Mouse (Mus musculus): Measurements from ENCODE around the gene Rack1.
A peak's percentile ranks its signal among the peaks of the same experiment; 100 is the strongest.
"Not testable (repeated sequence)": the region's sequence is repeated elsewhere in the genome, so short reads cannot be mapped to it uniquely, and the experiment has no call there.

Rack1 gene

DNA sequence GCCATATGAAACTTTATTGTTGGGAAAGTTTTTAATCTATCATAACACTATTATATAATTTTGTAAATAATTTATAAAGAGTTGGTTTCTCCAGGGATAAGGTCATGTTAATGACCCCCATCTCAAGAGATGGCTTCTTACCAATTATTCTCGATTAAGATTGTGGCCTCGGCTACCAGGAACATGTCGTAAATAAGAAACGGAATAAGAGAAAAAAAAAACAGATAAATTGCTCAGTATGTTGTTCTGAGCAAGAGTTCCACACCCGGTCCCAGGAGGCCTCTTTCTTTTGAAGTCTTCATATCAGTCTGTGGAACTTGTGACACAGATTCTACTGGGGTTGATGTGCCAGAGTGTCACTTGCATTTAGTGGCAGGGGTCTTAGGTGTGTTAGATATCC lies 41.1 kb downstream of the Rack1 start:
- no peak for DNase-seq (ENCODE audit: low spot score)

DNA sequence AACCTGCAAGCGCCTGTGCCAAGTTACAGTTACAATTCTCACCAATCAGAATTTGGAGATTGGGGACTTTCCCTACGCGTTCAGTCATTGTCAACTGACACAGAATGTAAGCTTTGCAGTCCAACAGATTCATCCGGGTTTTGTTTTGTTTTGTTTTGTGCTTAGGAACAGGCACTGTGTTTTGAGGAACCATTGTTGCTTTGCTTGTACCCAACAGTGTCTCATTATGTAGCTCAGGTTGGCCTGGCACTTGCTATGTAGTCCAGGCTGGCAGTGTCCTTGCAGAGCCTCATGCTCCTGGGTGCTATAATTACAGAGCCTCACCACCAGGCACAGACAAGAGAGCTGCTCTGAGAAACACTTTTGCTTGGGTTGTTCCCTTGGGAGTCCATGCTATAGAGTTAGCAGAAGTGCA lies 42.3 kb downstream of the Rack1 start:
- no peak for DNase-seq (ENCODE audit: low spot score)

DNA sequence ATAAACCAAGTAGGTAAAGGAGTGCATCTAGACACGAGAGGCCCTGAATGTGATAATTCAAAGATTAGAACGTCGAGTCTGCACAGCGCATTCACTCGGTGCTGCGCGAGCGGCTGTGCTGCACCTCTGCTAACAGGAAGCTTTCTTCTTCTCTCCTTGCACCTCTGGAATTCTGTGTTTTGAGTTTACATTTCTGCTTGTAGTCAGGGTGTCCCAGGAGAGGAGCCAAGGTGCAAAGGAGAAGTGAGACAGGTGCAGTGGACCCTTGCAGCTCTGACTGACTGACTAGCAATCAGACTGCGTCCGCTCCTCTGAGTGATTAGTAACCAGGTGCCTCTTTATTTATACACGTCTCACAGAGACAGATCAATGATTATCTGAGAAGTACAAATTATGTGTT lies 43.1 kb downstream of the Rack1 start:
- no peak for DNase-seq (ENCODE audit: low spot score)

DNA sequence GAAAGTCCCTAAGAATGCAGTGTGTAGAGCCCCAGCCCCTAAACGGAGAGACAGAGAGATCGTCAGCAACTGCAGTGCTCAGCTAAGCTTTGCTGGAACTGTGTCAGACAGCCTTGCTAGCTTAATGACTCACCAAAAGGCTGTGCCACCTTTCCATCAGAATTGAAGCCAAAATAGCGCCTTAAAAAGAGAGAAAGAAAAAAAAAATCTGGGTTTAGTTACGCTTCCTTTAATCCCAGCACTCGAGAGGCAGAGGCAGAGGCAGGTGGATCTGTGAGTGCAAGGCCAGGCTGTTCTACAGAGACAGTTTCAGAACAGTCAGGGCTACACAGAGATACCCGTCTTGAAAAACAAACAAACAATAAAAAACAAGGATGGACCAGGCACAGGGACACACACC lies 44.2 kb downstream of the Rack1 start:
- DNase-seq (ENCODE audit: low spot score), result no peak

DNA sequence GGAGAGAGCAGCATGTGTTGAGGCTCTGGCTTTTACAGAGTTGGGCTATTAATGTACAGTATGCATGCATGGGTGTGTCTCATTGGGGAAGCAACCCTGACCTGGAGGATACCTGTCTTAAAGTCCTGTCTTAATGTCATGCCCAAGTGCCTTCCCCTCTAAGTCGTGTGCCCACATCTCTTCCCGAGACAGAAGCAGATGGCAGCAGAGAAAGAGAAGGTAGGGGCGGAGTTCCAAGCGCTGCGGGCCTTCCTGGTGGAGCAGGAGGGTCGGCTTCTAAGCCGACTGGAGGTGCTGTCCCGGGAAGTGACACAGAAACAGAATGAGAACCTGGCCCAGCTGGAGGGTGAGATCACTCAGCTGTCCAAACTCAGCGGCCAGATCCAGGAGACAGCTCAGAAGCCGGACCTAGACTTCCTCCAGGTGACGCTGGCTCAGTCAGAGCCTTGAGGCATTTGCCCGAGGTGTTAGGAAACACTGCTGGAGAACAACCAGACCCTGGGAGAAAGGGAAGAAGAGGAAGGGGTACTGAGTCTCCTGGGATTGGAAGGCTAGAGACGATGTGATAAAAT lies 45.2 kb downstream of the Rack1 start:
- DNase-seq (ENCODE audit: low spot score), result no peak

DNA sequence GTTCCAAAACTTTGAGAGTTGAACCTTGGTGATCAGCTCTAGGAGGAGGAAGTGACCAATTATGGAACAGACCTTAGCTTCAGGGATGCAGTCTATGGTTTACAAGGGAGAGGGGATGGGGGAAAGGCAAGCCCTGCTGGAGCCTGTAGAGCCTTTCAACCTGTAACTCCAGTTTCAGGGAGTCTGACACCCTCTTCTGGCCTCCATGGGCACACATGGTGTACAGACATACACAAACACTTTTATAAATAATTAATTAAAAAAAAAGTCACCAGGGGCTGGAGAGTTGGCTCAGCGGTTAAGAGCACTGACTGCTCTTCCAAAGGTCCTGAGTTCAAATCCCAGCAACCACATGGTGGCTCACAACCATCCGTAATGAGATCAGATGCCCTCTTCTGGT lies 46.2 kb downstream of the Rack1 start:
- DNase-seq (ENCODE audit: low spot score), result not testable (repeated sequence)

DNA sequence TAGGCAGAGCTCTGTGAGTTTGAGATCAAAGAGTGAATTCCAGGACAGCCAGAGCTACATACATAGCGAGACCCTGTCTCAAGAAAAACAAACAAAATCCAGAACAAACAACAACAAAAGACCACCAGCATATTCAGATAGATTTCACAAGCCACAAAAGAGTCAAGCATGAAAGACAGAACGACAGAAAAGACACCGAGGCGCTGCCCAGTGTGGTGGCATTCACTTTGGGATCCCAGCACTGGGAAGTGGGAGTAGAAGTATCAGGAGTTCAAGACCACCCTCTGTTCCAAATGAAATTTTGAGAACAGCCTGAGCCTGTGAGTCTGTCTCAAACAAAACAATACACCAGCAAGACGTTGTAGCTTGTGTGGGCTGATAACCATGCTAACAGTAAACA lies 46.7 kb downstream of the Rack1 start:
- no peak for DNase-seq (ENCODE audit: low spot score)

DNA sequence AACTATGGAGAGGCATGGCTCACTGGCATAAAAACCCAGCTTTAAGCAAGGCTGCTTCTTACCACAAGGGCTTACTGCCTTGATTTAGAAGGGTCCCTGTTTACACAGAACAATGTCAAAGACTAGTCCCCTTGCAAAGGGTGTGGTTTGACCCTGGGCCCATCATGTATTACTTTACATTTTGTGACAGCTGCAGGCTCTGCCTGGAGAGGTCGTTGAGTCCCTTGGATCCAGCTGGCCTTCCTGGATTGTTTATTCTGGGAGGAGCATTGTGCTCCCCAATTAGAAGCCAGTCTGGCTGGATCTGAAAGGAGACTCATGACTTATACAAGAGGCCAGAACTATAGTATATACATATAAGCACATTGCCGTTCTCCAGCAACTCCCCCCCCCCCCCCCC lies 50.1 kb downstream of the Rack1 start:
- DNase-seq (ENCODE audit: low spot score), result no peak

DNA sequence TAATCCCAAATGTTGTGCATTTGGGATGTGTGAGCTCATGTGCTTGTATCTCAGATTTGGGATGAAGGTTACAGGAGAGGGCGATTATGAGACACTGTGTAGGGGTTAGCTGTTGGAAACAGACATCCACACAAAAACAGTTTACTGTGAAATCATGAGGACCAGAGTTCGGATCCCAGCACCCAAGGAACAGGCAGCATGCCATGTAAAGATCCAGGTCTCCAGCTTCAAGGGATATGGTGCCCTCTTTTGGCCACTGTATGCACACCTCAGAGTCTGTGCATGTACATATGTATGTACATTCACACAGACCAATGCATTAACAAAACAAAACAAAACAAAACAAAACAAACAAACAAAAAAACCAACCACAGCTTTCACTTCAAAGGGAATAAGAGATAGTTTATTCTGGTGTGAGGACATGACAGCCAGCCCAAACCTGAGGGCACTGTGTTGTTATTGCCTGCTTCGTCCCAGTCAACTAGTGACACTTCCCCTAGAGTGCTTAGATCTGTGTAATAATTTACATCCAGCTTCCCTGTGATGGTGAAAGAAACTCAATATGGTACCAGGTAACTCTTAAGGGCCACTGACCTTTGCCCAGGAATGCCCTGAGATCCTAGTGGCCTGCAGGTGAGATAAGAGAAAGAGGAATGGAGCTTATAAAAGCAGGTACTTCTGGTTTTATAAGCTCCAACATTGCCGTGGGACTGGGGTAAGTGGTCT lies 51.3 kb downstream of the Rack1 start:
- DNase-seq (ENCODE audit: low spot score), result no peak

DNA sequence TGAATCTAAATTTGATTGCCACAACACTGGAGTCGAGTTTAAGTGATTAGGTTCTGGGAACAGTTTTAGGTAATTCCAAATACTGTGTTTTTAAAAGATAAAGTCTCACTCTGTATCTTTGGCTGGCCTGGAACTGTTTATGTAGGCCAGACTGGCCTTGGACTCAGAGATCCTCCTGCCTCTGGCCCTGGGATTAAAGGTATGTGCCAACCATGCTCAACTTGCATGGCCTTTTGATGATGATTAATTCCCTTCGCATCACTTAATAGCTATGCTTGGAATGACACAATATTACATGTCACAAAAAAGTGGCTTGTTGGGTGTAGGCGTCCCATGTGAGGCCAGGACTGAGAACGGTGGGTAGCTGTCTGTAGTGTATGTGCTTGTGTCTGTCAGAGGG lies 52.1 kb downstream of the Rack1 start:
- no peak for DNase-seq (ENCODE audit: low spot score)

DNA sequence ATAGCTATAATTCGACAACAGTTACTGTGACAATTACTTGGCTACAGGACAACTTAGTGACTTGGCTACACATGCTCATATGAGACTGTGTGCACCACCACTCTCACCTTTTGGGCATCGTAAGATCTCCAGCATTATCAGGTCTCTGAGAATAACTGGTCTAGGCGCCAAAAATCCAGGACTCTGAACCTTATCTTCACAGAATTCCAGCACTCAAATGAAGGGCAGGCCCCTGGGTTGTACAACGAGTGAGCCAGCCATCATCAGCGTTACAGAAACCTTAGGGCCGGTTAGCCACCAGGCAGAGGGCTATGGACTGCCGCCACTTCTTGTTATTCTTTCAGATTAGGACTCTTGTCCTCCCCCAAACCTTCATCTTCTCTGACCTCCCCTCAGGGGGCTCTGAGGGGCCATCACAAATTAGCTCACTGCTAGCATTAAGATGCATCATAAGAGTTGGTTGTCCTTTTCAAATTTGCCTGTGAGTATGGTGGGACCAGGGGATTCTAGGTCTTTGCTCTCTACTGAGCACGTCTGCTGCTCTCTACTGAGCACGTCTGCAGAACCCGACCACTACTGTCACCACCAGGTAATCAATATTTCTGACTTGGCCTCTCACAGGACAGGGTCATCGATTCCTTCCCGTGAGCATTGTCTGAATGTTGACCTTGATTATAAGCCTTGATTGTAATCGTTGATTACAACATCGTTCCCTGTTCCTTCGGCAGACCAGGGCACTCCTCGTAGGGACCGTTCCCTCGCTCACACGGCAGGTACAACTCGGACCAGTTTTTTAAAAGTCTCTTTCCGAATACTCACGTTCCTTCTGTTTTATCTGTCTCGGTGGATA lies 52.7 kb downstream of the Rack1 start:
- no peak for DNase-seq (ENCODE audit: low spot score)

DNA sequence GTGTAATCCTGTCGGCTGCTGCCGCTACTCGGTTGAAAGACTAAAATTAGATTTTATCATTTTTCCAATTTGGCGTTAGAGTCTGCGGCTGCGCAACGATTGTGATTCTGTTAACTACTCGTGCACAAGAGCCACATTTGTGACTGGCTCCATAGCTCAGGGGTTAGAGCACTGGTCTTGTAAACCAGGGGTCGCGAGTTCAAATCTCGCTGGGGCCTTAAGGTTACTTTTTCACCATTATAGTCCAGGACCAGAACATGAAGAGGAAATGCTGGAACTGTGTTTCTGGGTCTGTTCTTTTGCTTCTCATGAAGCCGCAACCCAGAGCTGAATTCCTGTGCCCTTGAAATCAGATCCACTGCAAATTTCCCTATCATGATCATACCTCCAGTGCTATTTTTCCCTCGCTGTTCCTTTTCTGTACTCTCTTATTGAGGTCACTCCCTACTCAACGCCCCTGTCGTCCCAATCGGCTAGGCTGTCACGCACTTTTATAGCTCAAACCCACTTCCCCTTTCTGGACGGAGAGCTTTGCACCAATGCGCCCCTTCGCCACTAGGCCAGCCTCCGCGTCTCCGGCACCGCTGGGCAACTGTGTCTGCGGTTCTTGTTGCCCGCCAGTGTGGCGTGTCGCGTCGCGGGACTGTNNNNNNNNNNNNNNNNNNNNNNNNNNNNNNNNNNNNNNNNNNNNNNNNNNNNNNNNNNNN lies 53.5 kb downstream of the Rack1 start:
- DNase-seq (ENCODE audit: low spot score), result peak; percentile 88

Data from T-cell, adult 2 months (primary cell).